Mouse (Mus musculus) heart, postnatal 36 days (tissue): ENCODE measurements around the gene St5. TPM values are rescaled to one million over a fixed set of nuclear protein-coding genes. Genes with fewer than 3 reads are reported as not detected.
A peak's percentile ranks its signal among the peaks of the same experiment; 100 is the strongest.

ENCODE experiments used
- DNase-seq, 2 experiments: peaks; one replicate each; pipeline ENCODE4 v3.0.0; 2021 to 2022
- intact Hi-C: fragments of 180-260 bp; cut with DNase I; formaldehyde crosslinking; loops from one replicate; pipeline ENCODE4 v1.15.1; 2025
- total RNA-seq, 2 experiments: library from RNA; stranded (reverse); gene quantifications; 2 replicates each; pipeline ENCODE4 v1.2.3; 2021

St5 gene
- total RNA-seq, 2 experiments from 2014 or later: 23.4 to 31.9 TPM

- peak in 1 of 2 experiments; percentile 46 for DNase-seq
- intact Hi-C loops: loop anchor here (2.0 to 5.0 kb wide), 2 partner anchors 70 to 168 kb away; no protein-coding TSS in a partner anchor
These were observed 88.5 kb downstream of the St5 start for GRCm38 (mm10) chr7:109614939-109615338.

- peak in 1 of 2 experiments; percentile 57 for DNase-seq
- intact Hi-C loops: loop anchor here (2.0 kb wide), 1 partner anchor 69 kb away; no protein-coding TSS in a partner anchor
These were observed 89.8 kb downstream of the St5 start for GRCm38 (mm10) chr7:109613531-109614021.

GRCm38 (mm10) chr7:109613051-109613450, 90.4 kb downstream of the St5 start:
- intact Hi-C loops: no loop called here
- no peak for DNase-seq

- DNase-seq: no peak
- intact Hi-C loops: no loop called here
These were observed 90.9 kb downstream of the St5 start for GRCm38 (mm10) chr7:109612531-109612930.

- intact Hi-C loops: no loop called here
- no peak for DNase-seq
These were observed 93.1 kb downstream of the St5 start for GRCm38 (mm10) chr7:109610348-109610747.

- intact Hi-C loops: no loop called here
- DNase-seq: no peak
These were observed 93.7 kb downstream of the St5 start for GRCm38 (mm10) chr7:109609565-109610345.

GRCm38 (mm10) chr7:109608831-109609230, 94.6 kb downstream of the St5 start:
- DNase-seq: no peak
- intact Hi-C loops: no loop called here

GRCm38 (mm10) chr7:109606994-109607610, 96.3 kb downstream of the St5 start:
- intact Hi-C loops: no loop called here
- DNase-seq: no peak

- intact Hi-C loops: no loop called here
- no peak for DNase-seq
These were observed 100.8 kb downstream of the St5 start for GRCm38 (mm10) chr7:109602562-109602961.

GRCm38 (mm10) chr7:109602022-109602421, 101.4 kb downstream of the St5 start:
- no peak for DNase-seq
- intact Hi-C loops: no loop called here

GRCm38 (mm10) chr7:109600702-109601101, 102.7 kb downstream of the St5 start:
- peak; percentile 55 to 63 for DNase-seq
- intact Hi-C loops: no loop called here

- intact Hi-C loops: no loop called here
- DNase-seq: no peak
These were observed 103.4 kb downstream of the St5 start for GRCm38 (mm10) chr7:109599998-109600397.

- DNase-seq: no peak
- intact Hi-C loops: no loop called here
These were observed 108.4 kb downstream of the St5 start for GRCm38 (mm10) chr7:109594845-109595531.

- intact Hi-C loops: no loop called here
These were observed 109.4 kb downstream of the St5 start for GRCm38 (mm10) chr7:109593992-109594391.

GRCm38 (mm10) chr7:109592184-109592583, 111.2 kb downstream of the St5 start:
- intact Hi-C loops: no loop called here
- no peak for DNase-seq

More at GRCm38 (mm10) chr7:109593992-109594391, 109.4 kb downstream of the St5 start:
- no peak for DNase-seq

- intact Hi-C loops: no loop called here
These were observed 112.8 kb downstream of the St5 start for GRCm38 (mm10) chr7:109590576-109590975.

GRCm38 (mm10) chr7:109588990-109589389, 114.4 kb downstream of the St5 start:
- intact Hi-C loops: no loop called here
- no peak for DNase-seq

More at GRCm38 (mm10) chr7:109590576-109590975, 112.8 kb downstream of the St5 start:
- DNase-seq: no peak

GRCm38 (mm10) chr7:109588145-109588544, 115.3 kb downstream of the St5 start:
- intact Hi-C loops: no loop called here
- no peak for DNase-seq

- DNase-seq: no peak
- intact Hi-C loops: no loop called here
These were observed 118.9 kb downstream of the St5 start for GRCm38 (mm10) chr7:109584467-109584866.

GRCm38 (mm10) chr7:109580489-109580888, 122.9 kb downstream of the St5 start:
- intact Hi-C loops: no loop called here

More at GRCm38 (mm10) chr7:109580489-109580888, 122.9 kb downstream of the St5 start:
- DNase-seq: no peak
